Mouse (Mus musculus) limb, embryonic 12.5 days (tissue): ENCODE data around the gene Blvra. TPM values are rescaled to one million over a fixed set of nuclear protein-coding genes. Genes with fewer than 3 reads are reported as not detected.

Source experiments
- ATAC-seq: fragments of 200-750 bp; cut with Nextera tagmentation; 2 replicates; pipeline ENCODE4 v1.8.0; 2017; ENCODE audit warnings: low read depth, moderate TSS enrichment; ENCODE audit not compliant: insufficient number of reproducible peaks, insufficient read depth, low FRiP score, low TSS enrichment
- H3K27ac ChIP-seq: fragments of 300-500 bp; sonication (generic); 2 replicates; pipeline ENCODE4 v1.5.1; 2016; ENCODE audit warnings: mild to moderate bottlenecking, moderate library complexity
- H3K27me3 ChIP-seq: fragments of 300-500 bp; sonication (generic); 2 replicates; pipeline ENCODE4 v1.6.1; 2016; ENCODE audit warnings: mild to moderate bottlenecking, moderate library complexity
- H3K36me3 ChIP-seq: fragments of 300-500 bp; sonication (generic); 2 replicates; pipeline ENCODE4 v1.6.1; 2016; ENCODE audit warnings: mild to moderate bottlenecking, moderate library complexity
- H3K4me1 ChIP-seq: fragments of 300-500 bp; sonication (generic); replicated peaks from 2 replicates; pipeline ENCODE4 v1.6.1; 2016
- H3K4me2 ChIP-seq: fragments of 300-500 bp; sonication (generic); 2 replicates; pipeline ENCODE4 v1.6.1; 2016; ENCODE audit warnings: mild to moderate bottlenecking, moderate library complexity
- H3K4me3 ChIP-seq: fragments of 300-500 bp; sonication (generic); replicated peaks from 2 replicates; pipeline ENCODE4 v1.5.1; 2016; ENCODE audit warnings: mild to moderate bottlenecking
- H3K9ac ChIP-seq: fragments of 300-500 bp; sonication (generic); replicated peaks from 2 replicates; pipeline ENCODE4 v1.6.1; 2016; ENCODE audit warnings: mild to moderate bottlenecking, moderate library complexity
- H3K9me3 ChIP-seq: fragments of 300-500 bp; sonication (generic); 2 replicates; pipeline ENCODE4 v1.6.1; 2016; ENCODE audit warnings: mild to moderate bottlenecking, moderate library complexity
- WGBS: fragments of 180-500 bp; shearing (Covaris S2); methylation state at CpG from one replicate; pipeline ENCODE4 v1.1.7; 2016; 5-methylcytosine and 5-hydroxymethylcytosine counted together
- polyA plus RNA-seq: library from polyadenylated mRNA; unstranded; fragments of >200 nt; fragmentation: Nextera tagmentation; extraction: Ambion mirVana; gene quantifications from 2 replicates; pipeline ENCODE4 v1.2.1, GENCODE M21; 2016

Blvra gene
- polyA plus RNA-seq, 1 experiment from 2014 or later: 35.6 TPM

GRCm38 (mm10) chr2:127137838-127138420 lies 67.5 kb downstream of the Blvra start:
- H3K27me3 ChIP-seq: no peaks in the 10 kb centered on the region
- WGBS: 76% methylated on average over 10 of the region's 10 CpGs
- H3K9ac ChIP-seq: no peak overlapping the region
- H3K9me3 ChIP-seq: no peaks in the 10 kb centered on the region
- H3K4me3 ChIP-seq: no peak overlapping the region
- peaks cover 26% of the 10 kb centered on the region for H3K36me3 ChIP-seq
- peak overlapping the region; percentile 45; the same call in 1 of the 2 replicates for H3K27ac ChIP-seq
- H3K4me2 ChIP-seq: no peak overlapping the region
- H3K4me1 ChIP-seq: peaks cover 38% of the 10 kb centered on the region
- no peak for ATAC-seq

- ATAC-seq: no peak
Measured at GRCm38 (mm10) chr2:127138449-127138848, 68.0 kb downstream of the Blvra start.

GRCm38 (mm10) chr2:127139094-127139493 lies 68.6 kb downstream of the Blvra start:
- Histone ChIP-seq H3K4me1 (peaks cover 42% of the 10 kb centered on the region), H3K9ac (no peak overlapping the region), H3K4me3 (no peak overlapping the region), H3K4me2 (no peak overlapping the region), H3K27me3 (no peaks in the 10 kb centered on the region), H3K27ac (no peak overlapping the region), H3K36me3 (peaks cover 26% of the 10 kb centered on the region), H3K9me3 (no peaks in the 10 kb centered on the region)
- no peak for ATAC-seq
- 93% methylated on average over 8 of the region's 8 CpGs for WGBS

More at GRCm38 (mm10) chr2:127138449-127138848, 68.0 kb downstream of the Blvra start:
- H3K9me3 ChIP-seq: no peaks in the 10 kb centered on the region
- WGBS: 76% methylated on average over 4 of the region's 4 CpGs
- H3K27me3 ChIP-seq: no peaks in the 10 kb centered on the region
- H3K9ac ChIP-seq: no peak overlapping the region
- no peak overlapping the region for H3K27ac ChIP-seq
- H3K4me2 ChIP-seq: no peak overlapping the region
- H3K4me3 ChIP-seq: no peak overlapping the region
- peaks cover 26% of the 10 kb centered on the region for H3K36me3 ChIP-seq
- H3K4me1 ChIP-seq: peaks cover 38% of the 10 kb centered on the region

GRCm38 (mm10) chr2:127139605-127140004 lies 69.1 kb downstream of the Blvra start:
- H3K9me3 ChIP-seq: no peaks in the 10 kb centered on the region
- H3K4me1 ChIP-seq: peaks cover 42% of the 10 kb centered on the region
- no peak overlapping the region for H3K9ac ChIP-seq
- no peak for ATAC-seq
- no peak overlapping the region for H3K4me2 ChIP-seq
- 95% methylated on average over 1 of the region's 1 CpGs for WGBS
- H3K27me3 ChIP-seq: no peaks in the 10 kb centered on the region
- H3K36me3 ChIP-seq: peaks cover 26% of the 10 kb centered on the region
- no peak overlapping the region for H3K27ac ChIP-seq
- H3K4me3 ChIP-seq: no peak overlapping the region

- no peaks in the 10 kb centered on the region for H3K27me3 ChIP-seq
- WGBS: 95% methylated on average over 7 of the region's 7 CpGs
- no peak overlapping the region for H3K4me3 ChIP-seq
- H3K36me3 ChIP-seq: peaks cover 26% of the 10 kb centered on the region
- no peak overlapping the region for H3K4me2 ChIP-seq
- H3K27ac ChIP-seq: no peak overlapping the region
- H3K4me1 ChIP-seq: peaks cover 42% of the 10 kb centered on the region
- ATAC-seq: no peak
- H3K9me3 ChIP-seq: no peaks in the 10 kb centered on the region
- H3K9ac ChIP-seq: no peak overlapping the region
Measured at GRCm38 (mm10) chr2:127140011-127140410, 69.5 kb downstream of the Blvra start.

GRCm38 (mm10) chr2:127142031-127142430 lies 71.6 kb downstream of the Blvra start:
- peaks cover 26% of the 10 kb centered on the region for H3K36me3 ChIP-seq
- ATAC-seq: no peak
- peak overlapping the region; percentile 62 for H3K4me3 ChIP-seq
- no peaks in the 10 kb centered on the region for H3K27me3 ChIP-seq
- H3K27ac ChIP-seq: no peak overlapping the region
- H3K4me2 ChIP-seq: peak overlapping the region; percentile 78
- no peaks in the 10 kb centered on the region for H3K9me3 ChIP-seq
- 0 out of 2 replicates have a peak overlapping the region, but pooled peaks have one; percentile 9 for H3K9ac ChIP-seq
- H3K4me1 ChIP-seq: peaks cover 34% of the 10 kb centered on the region
- 85% methylated on average over 10 of the region's 10 CpGs for WGBS

- 14% methylated on average over 6 of the region's 6 CpGs for WGBS
- Histone ChIP-seq H3K4me2 (peak overlapping the region; percentile 78), H3K4me1 (peaks cover 28% of the 10 kb centered on the region), H3K9ac (peak overlapping the region; percentile 69), H3K27me3 (no peaks in the 10 kb centered on the region), H3K9me3 (no peaks in the 10 kb centered on the region), H3K4me3 (peak overlapping the region; percentile 62), H3K27ac (0 out of 2 replicates have a peak overlapping the region, but pooled peaks have one; percentile 29), H3K36me3 (peaks cover 26% of the 10 kb centered on the region)
- no peak for ATAC-seq
Measured at GRCm38 (mm10) chr2:127142577-127143157, 72.2 kb downstream of the Blvra start.

- WGBS: 2% methylated on average over 31 of the region's 31 CpGs
- H3K4me1 ChIP-seq: peaks cover 21% of the 10 kb centered on the region
- H3K27me3 ChIP-seq: no peaks in the 10 kb centered on the region
- H3K4me2 ChIP-seq: peak within 1 kb of the TSS; percentile 78
- peak within 1 kb of the TSS; percentile 62 for H3K4me3 ChIP-seq
- ATAC-seq: peak; percentile 86
- 0 out of 2 replicates have a peak within 1 kb of the TSS, but pooled peaks have one; percentile 29 for H3K27ac ChIP-seq
- peak within 1 kb of the TSS; percentile 69 for H3K9ac ChIP-seq
- no peaks in the 10 kb centered on the region for H3K9me3 ChIP-seq
- peaks cover 26% of the 10 kb centered on the region for H3K36me3 ChIP-seq
Measured at GRCm38 (mm10) chr2:127143158-127144063, 72.9 kb downstream of the Blvra start, which contains the start of gene Itpripl1. TSS of gene Itpripl1 (minus strand) at chr2:127143442.

- 84% methylated on average over 3 of the region's 3 CpGs for WGBS
- no peaks in the 10 kb centered on the region for H3K9me3 ChIP-seq
- no peak for ATAC-seq
- no peak overlapping the region for H3K27ac ChIP-seq
- H3K4me1 ChIP-seq: peaks cover 19% of the 10 kb centered on the region
- no peaks in the 10 kb centered on the region for H3K27me3 ChIP-seq
- H3K36me3 ChIP-seq: peaks cover 11% of the 10 kb centered on the region
- H3K9ac ChIP-seq: no peak overlapping the region
- H3K4me2 ChIP-seq: no peak overlapping the region
- no peak overlapping the region for H3K4me3 ChIP-seq
Measured at GRCm38 (mm10) chr2:127145699-127146098, 75.2 kb downstream of the Blvra start.
